Mouse (Mus musculus): ENCODE measurements around the gene Myh7b.
A peak's percentile ranks its signal among the peaks of the same experiment; 100 is the strongest.

Gene Myh7b

GRCm38 (mm10) chr2:155681874-155682273 is 70.9 kb downstream of the Myh7b start:
- DNase-seq (ENCODE audit: low read depth in 2 of 2, low spot score in 2 of 2), result peak in 1 of 2 experiments; percentile 9

DNA sequence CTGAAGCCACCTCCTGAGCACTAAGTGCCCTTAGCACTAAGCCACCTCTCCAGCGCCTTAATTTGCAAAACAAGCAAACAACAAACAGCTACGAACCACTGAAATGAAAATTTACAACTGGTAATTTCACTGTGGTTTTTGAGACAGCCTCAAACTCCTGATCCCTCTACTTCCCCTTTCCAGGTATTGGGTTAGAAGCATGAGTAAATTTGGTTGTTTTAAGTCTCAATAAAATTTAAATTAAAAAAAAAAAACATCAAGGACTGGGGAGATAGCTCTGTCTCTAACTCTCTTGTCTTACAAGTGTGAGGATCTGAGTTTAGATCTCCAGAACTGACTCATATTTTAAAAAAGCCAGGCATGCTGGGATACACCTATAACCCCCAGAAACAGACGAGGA is 72.1 kb downstream of the Myh7b start:
- DNase-seq (ENCODE audit: low read depth in 2 of 2, low spot score in 2 of 2), result no peak

DNA sequence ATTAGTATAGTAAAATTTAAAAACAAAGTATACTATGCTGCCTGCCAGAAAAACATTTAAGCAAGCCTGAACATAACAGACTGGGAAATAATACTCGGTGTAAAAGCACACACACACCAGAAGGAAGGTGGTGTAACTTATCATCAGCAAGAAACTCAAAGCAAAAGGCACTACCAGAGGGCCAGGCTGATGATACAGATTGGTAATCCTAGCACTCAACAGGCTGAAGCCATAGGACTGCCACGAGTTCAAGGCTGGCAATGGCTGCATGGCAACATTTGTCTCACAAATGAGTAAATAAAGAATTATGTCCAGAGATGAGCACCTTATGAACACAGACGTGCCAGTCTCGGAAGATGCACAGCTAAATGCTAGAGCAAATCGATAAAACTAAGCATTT is 72.8 kb downstream of the Myh7b start:
- no peak for DNase-seq (ENCODE audit: low read depth in 2 of 2, low spot score in 2 of 2)
